Mouse (Mus musculus) adrenal gland (tissue): ENCODE results near the gene Tex30.

ENCODE experiments used
- intact Hi-C: fragments of 180-260 bp; cut with DNase I; formaldehyde crosslinking; loops from one replicate; pipeline ENCODE4 v1.15.1; 2025
- long read RNA-seq, 2 experiments: library from polyadenylated mRNA; unstranded; transcript quantifications; one replicate each; pipeline ENCODE4 v2.0.0; 2020; ENCODE audit warnings: borderline replicate concordance in 1 of 2; ENCODE audit not compliant: insufficient replicate concordance in 1 of 2

Tex30 gene
- long read RNA-seq, experiment 1, transcript Tex30-211 (6 exons, 960 nt): major isoform, 6 of 12 reads
- long read RNA-seq, experiment 1, partial matches to known transcripts: 0 of 12 reads
- long read RNA-seq, experiment 1, other reads (novel, unspliced or antisense): 2 of 12 reads
- long read RNA-seq, experiment 2, transcript Tex30-211 (6 exons, 960 nt): major isoform, 8 of 16 reads
- long read RNA-seq, experiment 2, partial matches to known transcripts: 0 of 16 reads
- long read RNA-seq, experiment 2, other reads (novel, unspliced or antisense): 4 of 16 reads

GRCm38 (mm10) chr1:44102259-44102717 lies at the start of gene Tex30:
Gene Tex30 (minus strand): TSS chr1:44102441.
- intact Hi-C loops: no loop called here

- intact Hi-C loops: no loop called here
Measured at GRCm38 (mm10) chr1:44148706-44149105, 46.5 kb upstream of the Tex30 start.

GRCm38 (mm10) chr1:44147563-44148381 lies 45.5 kb upstream of the Tex30 start, which contains the start of gene Ercc5:
Gene Ercc5 (plus strand): TSS chr1:44147744.
- intact Hi-C loops: no loop called here

- intact Hi-C loops: no loop called here
Measured at GRCm38 (mm10) chr1:44142747-44143146, 40.5 kb upstream of the Tex30 start.

- intact Hi-C loops: no loop called here
Measured at GRCm38 (mm10) chr1:44140232-44140631, 38.0 kb upstream of the Tex30 start.

- intact Hi-C loops: no loop called here
Measured at GRCm38 (mm10) chr1:44129929-44130581, 27.8 kb upstream of the Tex30 start.

- intact Hi-C loops: no loop called here
Measured at GRCm38 (mm10) chr1:44125590-44125989, 23.3 kb upstream of the Tex30 start.

- intact Hi-C loops: no loop called here
Measured at GRCm38 (mm10) chr1:44122256-44122655, 20.0 kb upstream of the Tex30 start.

GRCm38 (mm10) chr1:44120074-44120406 lies 17.8 kb upstream of the Tex30 start:
- intact Hi-C loops: no loop called here

- intact Hi-C loops: no loop called here
Measured at GRCm38 (mm10) chr1:44119201-44120073, 17.2 kb upstream of the Tex30 start.

GRCm38 (mm10) chr1:44118239-44119054 lies 16.2 kb upstream of the Tex30 start, which contains the start of the genes Kdelc1 and Bivm:
Gene Kdelc1 (minus strand): TSS chr1:44118808.
Gene Bivm (plus strand): TSS chr1:44118957.
- intact Hi-C loops: no loop called here

GRCm38 (mm10) chr1:44117571-44117970 lies 15.3 kb upstream of the Tex30 start:
- intact Hi-C loops: no loop called here

- intact Hi-C loops: no loop called here
Measured at GRCm38 (mm10) chr1:44102939-44103338, 698 bp upstream of the Tex30 start.

GRCm38 (mm10) chr1:44101448-44102225 lies 604 bp downstream of the Tex30 start:
- intact Hi-C loops: no loop called here

GRCm38 (mm10) chr1:44064625-44065024 lies 37.6 kb downstream of the Tex30 start:
- intact Hi-C loops: loop anchor here (5.0 to 10.0 kb wide), 2 partner anchors 162 to 300 kb away; no protein-coding TSS in a partner anchor

GRCm38 (mm10) chr1:44063439-44063838 lies 38.8 kb downstream of the Tex30 start:
- intact Hi-C loops: loop anchor here (5.0 to 10.0 kb wide), 2 partner anchors 161 to 299 kb away; no protein-coding TSS in a partner anchor

GRCm38 (mm10) chr1:44061836-44062235 lies 40.4 kb downstream of the Tex30 start, which contains the start of gene Gm8251:
Gene Gm8251 (minus strand): TSS chr1:44061936.
- intact Hi-C loops: loop anchor here (5.0 to 10.0 kb wide), 2 partner anchors 160 to 297 kb away; no protein-coding TSS in a partner anchor

- intact Hi-C loops: no loop called here
Measured at GRCm38 (mm10) chr1:44057805-44058204, 44.4 kb downstream of the Tex30 start.

- intact Hi-C loops: no loop called here
Measured at GRCm38 (mm10) chr1:44046556-44046955, 55.7 kb downstream of the Tex30 start.
